Mouse (Mus musculus) embryonic facial prominence, embryonic 14.5 days (tissue): ENCODE data around the gene Sap18. TPM values are rescaled to one million over a fixed set of nuclear protein-coding genes. Genes with fewer than 3 reads are reported as not detected.
A peak's percentile ranks its signal among the peaks of the same experiment; 100 is the strongest.

Experiments used
- ATAC-seq: fragments of 200-750 bp; cut with Nextera tagmentation; 2 replicates; pipeline ENCODE4 v1.8.0; 2017; ENCODE audit warnings: low read depth, moderate number of reproducible peaks, moderate TSS enrichment
- DNase-seq: peaks from one replicate; pipeline ENCODE4 v3.0.0-alpha.2; 2015; ENCODE audit warnings: low spot score
- H3K27ac ChIP-seq: fragments of 300-500 bp; sonication (generic); replicated peaks from 2 replicates; pipeline ENCODE4 v1.5.1; 2014; ENCODE audit warnings: low read depth, mild to moderate bottlenecking, low read length, moderate library complexity
- H3K27me3 ChIP-seq: fragments of 300-500 bp; sonication (generic); replicated peaks from 2 replicates; pipeline ENCODE4 v1.6.1; 2014; ENCODE audit warnings: low read length; ENCODE audit not compliant: control insufficient read depth, insufficient read depth
- H3K36me3 ChIP-seq: fragments of 300-500 bp; sonication (generic); 2 replicates; pipeline ENCODE4 v1.6.1; 2014; ENCODE audit warnings: low read length, mixed read lengths; ENCODE audit not compliant: control insufficient read depth, insufficient read depth
- H3K4me1 ChIP-seq: fragments of 300-500 bp; sonication (generic); 2 replicates; pipeline ENCODE4 v1.6.1; 2014; ENCODE audit warnings: antibody characterized with exemption, low read length; ENCODE audit not compliant: control insufficient read depth, insufficient read depth
- H3K4me2 ChIP-seq: fragments of 300-500 bp; sonication (generic); 2 replicates; pipeline ENCODE4 v1.6.1; 2014; ENCODE audit warnings: low read depth, mild to moderate bottlenecking, low read length, moderate library complexity, mixed read lengths
- H3K4me3 ChIP-seq: fragments of 300-500 bp; sonication (generic); 2 replicates; pipeline ENCODE4 v1.5.1; 2014; ENCODE audit warnings: low read depth, mild to moderate bottlenecking, low read length
- H3K9ac ChIP-seq: fragments of 300-500 bp; sonication (generic); 2 replicates; pipeline ENCODE4 v1.6.1; 2014; ENCODE audit warnings: low read depth, mild to moderate bottlenecking, low read length, moderate library complexity, mixed read lengths
- H3K9me3 ChIP-seq: fragments of 300-500 bp; sonication (generic); 2 replicates; pipeline ENCODE4 v1.6.1; 2016; ENCODE audit warnings: low read length; ENCODE audit not compliant: control insufficient read depth
- WGBS: fragments of 180-500 bp; shearing (Covaris S2); extraction: QIAGEN DNeasy Blood & Tissue Kit; methylation state at CpG from one replicate; pipeline ENCODE4 v1.1.7; 2014; 5-methylcytosine and 5-hydroxymethylcytosine counted together
- polyA plus RNA-seq: library from polyadenylated mRNA; unstranded; fragments of >200 nt; fragmentation: Nextera tagmentation; extraction: Ambion mirVana; gene quantifications from 2 replicates; pipeline ENCODE4 v1.2.1, GENCODE M21; 2014

Gene Sap18
- polyA plus RNA-seq, 1 experiment from 2014 or later = 19.6 TPM

GRCm38 (mm10) chr14:57810886-57811285 is 12.9 kb downstream of the Sap18 start:
- Histone ChIP-seq H3K27ac (no peak overlapping the region), H3K36me3 (peaks cover 68% of the 10 kb centered on the region), H3K9ac (no peak overlapping the region), H3K4me1 (no peaks in the 10 kb centered on the region), H3K27me3 (no peaks in the 10 kb centered on the region), H3K4me2 (no peak overlapping the region), H3K4me3 (no peak overlapping the region), H3K9me3 (no peaks in the 10 kb centered on the region)
- DNase-seq (peak; percentile 45), ATAC-seq (no peak)
- 89% methylated on average over 2 of the region's 2 CpGs for WGBS

GRCm38 (mm10) chr14:57811844-57812243 is 13.9 kb downstream of the Sap18 start:
- no peak overlapping the region for H3K27ac ChIP-seq
- DNase-seq (no peak), ATAC-seq (no peak)
- no peak overlapping the region for H3K4me2 ChIP-seq
- H3K27me3 ChIP-seq = no peaks in the 10 kb centered on the region
- no peaks in the 10 kb centered on the region for H3K4me1 ChIP-seq
- H3K9ac ChIP-seq = no peak overlapping the region
- 94% methylated on average over 5 of the region's 5 CpGs for WGBS
- no peak overlapping the region for H3K4me3 ChIP-seq
- H3K9me3 ChIP-seq = no peaks in the 10 kb centered on the region
- peaks cover 68% of the 10 kb centered on the region for H3K36me3 ChIP-seq

- Histone ChIP-seq H3K4me3 (no peak overlapping the region), H3K9me3 (no peaks in the 10 kb centered on the region), H3K27me3 (no peaks in the 10 kb centered on the region), H3K27ac (no peak overlapping the region), H3K36me3 (peaks cover 64% of the 10 kb centered on the region), H3K4me2 (no peak overlapping the region), H3K4me1 (0 out of 2 replicates have a peak, but pooled peaks cover 3% of the 10 kb centered on the region), H3K9ac (no peak overlapping the region)
- DNase-seq = no peak
- ATAC-seq = no peak
- 69% methylated on average over 4 of the region's 4 CpGs for WGBS
These were observed 22.9 kb downstream of the Sap18 start for GRCm38 (mm10) chr14:57820839-57821238.

GRCm38 (mm10) chr14:57825788-57826751 is 28.1 kb downstream of the Sap18 start, which contains the start of the genes Ska3 and Mrpl57:
TSS of gene Ska3 (minus strand) at chr14:57826185.
TSS of gene Mrpl57 (plus strand) at chr14:57826234.
- DNase-seq = peak; percentile 96
- peak; percentile 97 for ATAC-seq
- Histone ChIP-seq H3K4me1 (peaks cover 9% of the 10 kb centered on the region), H3K9me3 (no peaks in the 10 kb centered on the region), H3K27ac (peak within 1 kb of the TSS; percentile 87), H3K36me3 (peaks cover 19% of the 10 kb centered on the region), H3K4me3 (peak within 1 kb of the TSS; percentile 70), H3K9ac (peak within 1 kb of the TSS; percentile 89), H3K4me2 (peak within 1 kb of the TSS; percentile 63), H3K27me3 (no peaks in the 10 kb centered on the region)
- under 1% methylated on average over 55 of the region's 96 CpGs for WGBS

GRCm38 (mm10) chr14:57827284-57827683 is 29.3 kb downstream of the Sap18 start:
- DNase-seq = no peak
- Histone ChIP-seq H3K4me3 (peak overlapping the region; percentile 70), H3K27me3 (no peaks in the 10 kb centered on the region), H3K4me1 (peaks cover 9% of the 10 kb centered on the region), H3K27ac (no peak overlapping the region), H3K36me3 (peaks cover 7% of the 10 kb centered on the region; the same call in 1 of the 2 replicates), H3K9me3 (no peaks in the 10 kb centered on the region), H3K9ac (peak overlapping the region; percentile 89), H3K4me2 (peak overlapping the region; percentile 63)
- 71% methylated on average over 1 of the region's 1 CpGs for WGBS
- ATAC-seq = no peak

DNA sequence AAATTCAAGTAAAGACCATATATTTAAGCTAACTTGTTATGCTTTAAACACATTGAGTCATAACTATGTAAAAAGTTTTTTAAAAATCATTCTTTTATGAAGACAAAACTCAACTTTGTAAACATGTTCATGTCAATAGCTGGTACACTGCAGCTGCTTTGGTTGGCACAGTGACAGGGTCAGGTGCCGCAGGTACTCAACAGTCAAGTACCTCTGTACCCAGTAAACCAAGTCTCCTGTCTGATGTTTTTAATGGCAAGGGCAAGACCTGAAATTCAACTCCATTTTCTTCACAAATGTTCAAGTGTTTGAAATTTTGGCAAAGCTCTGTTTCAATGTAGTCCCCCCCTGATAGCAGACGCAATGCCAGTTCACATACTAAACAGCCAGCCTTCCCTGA is 35.5 kb downstream of the Sap18 start:
- Histone ChIP-seq H3K27ac (no peak overlapping the region), H3K36me3 (peaks cover 44% of the 10 kb centered on the region), H3K4me3 (no peak overlapping the region), H3K9me3 (no peaks in the 10 kb centered on the region), H3K27me3 (no peaks in the 10 kb centered on the region), H3K9ac (no peak overlapping the region), H3K4me1 (no peaks in the 10 kb centered on the region), H3K4me2 (no peak overlapping the region)
- DNase-seq (no peak), ATAC-seq (no peak)
- WGBS = 94% methylated on average over 2 of the region's 2 CpGs

DNA sequence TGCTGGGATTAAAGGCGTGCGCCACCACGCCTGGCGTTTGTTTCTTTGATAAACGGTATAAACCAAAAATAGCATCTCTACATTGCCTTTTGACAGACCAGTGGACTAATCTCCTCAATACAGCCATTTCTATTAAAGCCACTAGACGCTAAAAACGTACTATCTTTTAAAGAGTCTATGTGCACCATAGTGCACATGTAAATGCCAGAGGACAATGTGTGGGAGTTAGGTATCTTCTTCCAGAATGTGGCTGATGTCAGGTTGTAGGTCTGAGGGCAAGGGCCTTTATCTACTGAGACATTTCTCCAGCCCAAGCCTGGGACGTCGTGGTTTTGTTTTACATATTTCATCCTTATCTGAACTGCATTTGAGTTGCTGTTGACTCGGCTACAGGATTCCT is 37.2 kb downstream of the Sap18 start:
- Histone ChIP-seq H3K4me2 (no peak overlapping the region), H3K4me3 (no peak overlapping the region), H3K27me3 (no peaks in the 10 kb centered on the region), H3K36me3 (peaks cover 55% of the 10 kb centered on the region), H3K27ac (no peak overlapping the region), H3K9me3 (no peaks in the 10 kb centered on the region), H3K9ac (no peak overlapping the region), H3K4me1 (no peaks in the 10 kb centered on the region)
- DNase-seq (no peak), ATAC-seq (no peak)
- WGBS = 94% methylated on average over 10 of the region's 10 CpGs

DNA sequence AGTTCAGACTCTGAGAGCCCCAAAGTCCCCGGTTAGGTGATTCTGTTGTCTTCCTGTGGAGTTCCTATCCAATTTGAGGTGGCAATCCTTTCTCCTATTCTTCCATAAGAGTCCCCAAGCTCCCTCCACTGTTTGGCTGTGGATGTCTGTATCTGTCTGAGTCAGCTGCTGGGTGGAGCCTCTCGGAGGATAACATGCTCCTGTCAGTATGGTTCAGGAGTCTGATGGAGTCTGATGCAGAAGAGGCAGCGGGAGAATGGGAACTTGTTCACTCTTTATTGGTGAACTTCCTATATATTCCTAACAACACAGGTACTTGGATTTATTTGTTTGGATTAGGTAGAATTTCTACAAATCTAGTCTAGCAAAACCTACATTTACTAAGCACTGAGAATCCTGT is 46.6 kb downstream of the Sap18 start:
- 85% methylated on average over 3 of the region's 3 CpGs for WGBS
- Histone ChIP-seq H3K9ac (no peak overlapping the region), H3K4me3 (no peak overlapping the region), H3K9me3 (no peaks in the 10 kb centered on the region), H3K36me3 (peaks cover 61% of the 10 kb centered on the region), H3K27me3 (no peaks in the 10 kb centered on the region), H3K27ac (no peak overlapping the region), H3K4me1 (no peaks in the 10 kb centered on the region), H3K4me2 (no peak overlapping the region)
- ATAC-seq (no peak), DNase-seq (no peak)
